Mouse (Mus musculus): ENCODE measurements around the gene Nek8.

Gene Nek8

GRCm38 (mm10) chr11:78166640-78167039 lies 9.8 kb downstream of the Nek8 start:
- peak; percentile 14 for DNase-seq (ENCODE audit: low read depth)

- DNase-seq (ENCODE audit: low read depth): peak; percentile 15
Observed at GRCm38 (mm10) chr11:78166161-78166560, 10.3 kb downstream of the Nek8 start.

- DNase-seq (ENCODE audit: low read depth): no peak
Observed at GRCm38 (mm10) chr11:78165761-78166109, 10.7 kb downstream of the Nek8 start.

- DNase-seq (ENCODE audit: low read depth): peak; percentile 91
Observed at GRCm38 (mm10) chr11:78164924-78165760, 11.3 kb downstream of the Nek8 start, which contains the start of gene Traf4. Gene Traf4 (minus strand): TSS chr11:78165589.

GRCm38 (mm10) chr11:78164604-78164923 lies 11.9 kb downstream of the Nek8 start:
- DNase-seq (ENCODE audit: low read depth): peak; percentile 61

GRCm38 (mm10) chr11:78163681-78164603 lies 12.5 kb downstream of the Nek8 start:
- peak; percentile 76 for DNase-seq (ENCODE audit: low read depth)

GRCm38 (mm10) chr11:78163045-78163444 lies 13.4 kb downstream of the Nek8 start:
- DNase-seq (ENCODE audit: low read depth): peak; percentile 37

GRCm38 (mm10) chr11:78162504-78162903 lies 14.0 kb downstream of the Nek8 start:
- DNase-seq (ENCODE audit: low read depth): peak; percentile 21

- DNase-seq (ENCODE audit: low read depth): no peak
Observed at GRCm38 (mm10) chr11:78161968-78162367, 14.5 kb downstream of the Nek8 start.

- DNase-seq (ENCODE audit: low read depth): no peak
Observed at GRCm38 (mm10) chr11:78161169-78161568, 15.3 kb downstream of the Nek8 start.

GRCm38 (mm10) chr11:78160675-78161074 lies 15.8 kb downstream of the Nek8 start:
- DNase-seq (ENCODE audit: low read depth): no peak

- no peak for DNase-seq (ENCODE audit: low read depth)
Observed at GRCm38 (mm10) chr11:78160171-78160570, 16.3 kb downstream of the Nek8 start.

- DNase-seq (ENCODE audit: low read depth): no peak
Observed at GRCm38 (mm10) chr11:78159557-78159956, 16.9 kb downstream of the Nek8 start.

- peak; percentile 95 for DNase-seq (ENCODE audit: low read depth)
Observed at GRCm38 (mm10) chr11:78159096-78159495, 17.4 kb downstream of the Nek8 start.

GRCm38 (mm10) chr11:78156156-78156699 lies 20.2 kb downstream of the Nek8 start:
- no peak for DNase-seq (ENCODE audit: low read depth)

- no peak for DNase-seq (ENCODE audit: low read depth)
Observed at GRCm38 (mm10) chr11:78155674-78156073, 20.8 kb downstream of the Nek8 start.

GRCm38 (mm10) chr11:78153778-78154177 lies 22.7 kb downstream of the Nek8 start:
- no peak for DNase-seq (ENCODE audit: low read depth)

- DNase-seq (ENCODE audit: low read depth): no peak
Observed at GRCm38 (mm10) chr11:78152299-78153231, 23.9 kb downstream of the Nek8 start.

GRCm38 (mm10) chr11:78151161-78151560 lies 25.3 kb downstream of the Nek8 start:
- DNase-seq (ENCODE audit: low read depth): peak; percentile 61

- DNase-seq (ENCODE audit: low read depth): no peak
Observed at GRCm38 (mm10) chr11:78146707-78147543, 29.6 kb downstream of the Nek8 start.

GRCm38 (mm10) chr11:78146168-78146567 lies 30.3 kb downstream of the Nek8 start:
- DNase-seq (ENCODE audit: low read depth): no peak

Measured in induced T-regulatory cell, adult 2 months (primary cell).